Mouse (Mus musculus): ENCODE results near the gene Ifit1. TPM values are rescaled to one million over a fixed set of nuclear protein-coding genes. Genes with fewer than 3 reads are reported as not detected.

The Ifit1 gene
- 9.5 TPM for polyA plus RNA-seq (2014; fragmentation: Illumina TruSeq; extraction: RNeasy Lipid Tissue Mini Kit (QIAGEN cat#74804); ENCODE audit: insufficient read depth, low read depth, low replicate concordance)

DNA sequence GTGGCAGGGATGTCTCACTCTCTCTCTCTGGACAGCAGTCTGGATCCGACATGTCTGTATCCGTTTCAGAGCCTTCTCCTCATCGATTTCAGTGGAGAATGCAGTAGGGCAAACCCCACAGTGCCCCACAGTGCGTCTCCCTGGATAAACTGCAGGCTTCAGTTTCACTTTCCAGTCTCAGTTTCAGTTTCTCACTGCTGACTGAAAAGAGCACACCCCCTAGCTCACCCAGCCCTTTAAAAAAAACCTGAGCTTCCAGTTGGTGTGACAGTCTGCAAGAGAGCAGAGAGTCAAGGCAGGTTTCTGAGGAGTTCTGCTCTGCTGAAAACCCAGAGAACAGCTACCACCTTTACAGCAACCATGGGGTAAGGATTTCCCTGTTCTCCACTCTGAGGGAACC, at the start of gene Ifit1, which contains the start of gene Ifit1bl2:
Gene Ifit1, plus strand, starts transcription at position 249 of the 400 bp plus-strand sequence.
Gene Ifit1bl2, minus strand, starts transcription at position 121 of the 400 bp plus-strand sequence.

DNA sequence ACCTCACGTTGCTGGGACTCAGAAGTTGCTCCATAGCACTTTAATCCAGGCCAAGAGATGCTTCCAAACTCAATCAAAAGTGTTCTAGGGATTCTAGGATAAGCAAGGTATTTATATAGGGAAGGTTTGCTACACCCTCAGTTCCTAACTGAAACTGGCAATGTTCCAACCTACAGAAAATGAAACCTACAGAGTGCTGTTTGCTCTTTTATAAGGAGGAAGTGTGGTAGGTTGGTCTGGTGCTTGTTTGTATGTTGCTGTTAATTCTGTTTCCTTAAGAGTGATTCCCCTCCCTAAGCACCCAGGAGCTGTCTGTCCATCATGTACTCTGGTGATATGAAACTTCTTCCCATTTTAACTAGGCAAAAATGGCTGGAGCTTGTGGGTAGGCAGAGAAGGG, 38.8 kb upstream of the Ifit1 start, which contains the start of gene Ifit1bl1:
Gene Ifit1bl1, minus strand, starts transcription at position 69 of the 400 bp plus-strand sequence.

DNA sequence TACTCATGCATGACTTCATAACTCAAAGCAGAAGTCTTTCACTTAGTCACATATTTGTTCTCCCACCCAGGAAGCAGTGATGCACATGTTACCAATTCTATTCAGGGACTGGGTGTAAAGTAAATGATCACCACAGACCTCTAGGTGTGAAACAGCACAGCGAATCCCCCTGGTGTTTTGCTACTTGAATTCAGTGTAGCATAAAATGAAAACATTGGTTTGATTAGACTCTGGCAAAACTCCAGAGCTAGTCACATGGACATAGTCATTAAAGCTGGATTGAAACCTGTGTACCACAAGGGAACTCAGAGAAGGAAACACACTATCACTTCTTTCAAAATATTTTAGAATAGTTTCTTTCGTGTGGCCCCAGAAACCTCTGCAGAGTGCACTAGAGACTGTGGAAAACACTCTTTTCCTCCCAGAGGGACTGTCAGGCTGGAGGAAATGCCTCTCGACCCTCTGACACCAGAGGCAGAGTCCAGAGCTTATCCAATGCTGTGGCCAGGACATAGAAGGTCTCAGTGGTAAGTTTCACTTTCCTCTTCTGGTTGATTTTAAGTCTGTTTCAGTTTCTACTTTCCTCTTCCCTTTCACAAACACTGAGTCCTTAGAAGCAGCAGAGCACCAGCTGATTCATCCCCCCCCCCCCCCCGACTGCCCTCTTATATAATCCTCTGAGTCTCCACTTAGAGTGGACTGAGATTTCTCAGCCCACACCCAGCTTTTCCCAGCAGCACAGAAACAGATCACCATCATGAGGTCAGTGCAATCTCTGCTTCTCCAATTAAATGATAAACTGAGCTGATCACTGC, 33.2 kb upstream of the Ifit1 start, which contains the start of gene Ifit3b:
Gene Ifit3b, plus strand, starts transcription at position 734 of the 815 bp plus-strand sequence.

Other genes starting within 250 kb of the Ifit1 start
- gene Ch25h, start 165.7 kb upstream of the Ifit1 start, polyA plus RNA-seq (2014; fragmentation: Illumina TruSeq; extraction: RNeasy Lipid Tissue Mini Kit (QIAGEN cat#74804); ENCODE audit: insufficient read depth, low read depth, low replicate concordance): 4.3 TPM
- 31.0 TPM for gene Lipa, start 113.4 kb upstream of the Ifit1 start, polyA plus RNA-seq (2014; fragmentation: Illumina TruSeq; extraction: RNeasy Lipid Tissue Mini Kit (QIAGEN cat#74804); ENCODE audit: insufficient read depth, low read depth, low replicate concordance)
- 8.0 TPM for gene Ifit2, start 90.2 kb upstream of the Ifit1 start, polyA plus RNA-seq (2014; fragmentation: Illumina TruSeq; extraction: RNeasy Lipid Tissue Mini Kit (QIAGEN cat#74804); ENCODE audit: insufficient read depth, low read depth, low replicate concordance)
- gene Ifit3, start 57.3 kb upstream of the Ifit1 start, polyA plus RNA-seq (2014; fragmentation: Illumina TruSeq; extraction: RNeasy Lipid Tissue Mini Kit (QIAGEN cat#74804); ENCODE audit: insufficient read depth, low read depth, low replicate concordance): 43.9 TPM
- gene Ifit1bl1, start 38.9 kb upstream of the Ifit1 start, polyA plus RNA-seq (2014; fragmentation: Illumina TruSeq; extraction: RNeasy Lipid Tissue Mini Kit (QIAGEN cat#74804); ENCODE audit: insufficient read depth, low read depth, low replicate concordance): 3.5 TPM
- 11.0 TPM for gene Ifit3b, start 32.9 kb upstream of the Ifit1 start, polyA plus RNA-seq (2014; fragmentation: Illumina TruSeq; extraction: RNeasy Lipid Tissue Mini Kit (QIAGEN cat#74804); ENCODE audit: insufficient read depth, low read depth, low replicate concordance)
- 0.89 TPM for gene Ifit1bl2, start 128 bp upstream of the Ifit1 start, polyA plus RNA-seq (2014; fragmentation: Illumina TruSeq; extraction: RNeasy Lipid Tissue Mini Kit (QIAGEN cat#74804); ENCODE audit: insufficient read depth, low read depth, low replicate concordance)
- gene Slc16a12, start 106.4 kb downstream of the Ifit1 start, polyA plus RNA-seq (2014; fragmentation: Illumina TruSeq; extraction: RNeasy Lipid Tissue Mini Kit (QIAGEN cat#74804); ENCODE audit: insufficient read depth, low read depth, low replicate concordance): 2.7 TPM
- 5.1 TPM for gene Pank1, start 238.6 kb downstream of the Ifit1 start, polyA plus RNA-seq (2014; fragmentation: Illumina TruSeq; extraction: RNeasy Lipid Tissue Mini Kit (QIAGEN cat#74804); ENCODE audit: insufficient read depth, low read depth, low replicate concordance)

All from lung, adult 10 weeks (tissue).